Mouse (Mus musculus): ENCODE results near the gene Dcpp2. TPM values are rescaled to one million over a fixed set of nuclear protein-coding genes. Genes with fewer than 3 reads are reported as not detected.

The Dcpp2 gene
- polyA plus RNA-seq, 2 experiments: not detected

DNA sequence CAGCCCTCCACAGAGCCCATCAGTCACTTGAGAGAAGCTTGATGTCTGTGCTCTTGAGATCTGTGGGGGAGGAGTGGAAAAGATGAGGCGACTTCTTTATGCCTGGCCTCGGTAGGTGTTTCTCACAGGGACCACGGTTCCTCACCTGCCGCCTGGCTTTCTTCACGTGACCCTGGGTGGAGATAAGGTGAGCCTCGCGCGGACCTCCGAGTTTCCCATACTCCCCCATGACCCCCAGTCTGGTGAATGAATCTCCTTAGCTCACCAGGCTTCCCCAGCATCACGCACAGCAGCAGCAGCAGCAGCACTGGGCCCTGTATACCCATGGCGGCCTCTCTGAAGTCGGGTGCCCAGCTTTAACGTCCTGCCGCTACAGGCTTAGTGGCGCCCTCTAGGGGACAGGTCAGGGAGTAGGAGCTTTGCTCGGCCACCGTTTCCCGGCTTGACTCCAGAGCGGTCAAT, 36.8 kb upstream of the Dcpp2 start, which contains the start of the genes Prss32 and Prss41:
Gene Prss32 (plus strand): TSS at position 44 of the 462 bp plus-strand sequence.
Gene Prss41 (minus strand): TSS at position 361 of the 462 bp plus-strand sequence.
- Histone ChIP-seq H3K27me3 (ENCODE audit: control insufficient read depth, insufficient read depth, low read length) (no peaks in the 10 kb centered on the region), H3K9ac (ENCODE audit: low read depth, low read length, severe bottlenecking) (no peak within 1 kb of the TSS)

GRCm38 (mm10) chr17:23850028-23850427, 30.7 kb upstream of the Dcpp2 start:
- no peaks in the 10 kb centered on the region for H3K27me3 ChIP-seq (ENCODE audit: control insufficient read depth, insufficient read depth, low read length)
- no peak overlapping the region for H3K4me3 ChIP-seq (replicated peaks; ENCODE audit: low read length)
- no peak overlapping the region for H3K9ac ChIP-seq (ENCODE audit: low read depth, low read length, severe bottlenecking)
- DNase-seq (ENCODE audit: low spot score) (no peak), ATAC-seq (ENCODE audit: low FRiP score, low read depth) (no peak)
- no peaks in the 10 kb centered on the region for H3K36me3 ChIP-seq (ENCODE audit: control insufficient read depth, insufficient read depth, low read length)
- WGBS: 65% methylated on average over 2 of the region's 2 CpGs
- H3K4me2 ChIP-seq (replicated peaks; ENCODE audit: low read depth, low read length, severe bottlenecking): no peak overlapping the region
- H3K27ac ChIP-seq (replicated peaks; ENCODE audit: low read depth, low read length): no peak overlapping the region
- no peaks in the 10 kb centered on the region for H3K9me3 ChIP-seq (ENCODE audit: control insufficient read depth, low read length)
- no peaks in the 10 kb centered on the region for H3K4me1 ChIP-seq (ENCODE audit: control insufficient read depth, insufficient read depth, low read length)
- TF ChIP-seq POLR2A (IDR thresholded peaks at IDR 0.05; ENCODE audit: borderline replicate concordance, extremely low read depth, insufficient read depth, insufficient read length): no peak

More for the DNA sequence above, 36.8 kb upstream of the Dcpp2 start, which contains the start of the genes Prss32 and Prss41:
- Histone ChIP-seq H3K9me3 (ENCODE audit: control insufficient read depth, low read length) (no peaks in the 10 kb centered on the region), H3K4me2 (replicated peaks; ENCODE audit: low read depth, low read length, severe bottlenecking) (peak within 1 kb of the TSS; percentile 31), H3K4me3 (replicated peaks; ENCODE audit: low read length) (no peak within 1 kb of the TSS), H3K27ac (replicated peaks; ENCODE audit: low read depth, low read length) (no peak within 1 kb of the TSS), H3K4me1 (ENCODE audit: control insufficient read depth, insufficient read depth, low read length) (no peaks in the 10 kb centered on the region), H3K36me3 (ENCODE audit: control insufficient read depth, insufficient read depth, low read length) (no peaks in the 10 kb centered on the region)
- WGBS: 17% methylated on average over 19 of the region's 19 CpGs
- DNase-seq (ENCODE audit: low spot score): no peak
- no peak for TF ChIP-seq POLR2A (IDR thresholded peaks at IDR 0.05; ENCODE audit: borderline replicate concordance, extremely low read depth, insufficient read depth, insufficient read length)
- no peak for ATAC-seq (ENCODE audit: low FRiP score, low read depth)

GRCm38 (mm10) chr17:23850853-23851749, 29.6 kb upstream of the Dcpp2 start:
- 58% methylated on average over 18 of the region's 19 CpGs for WGBS
- Histone ChIP-seq H3K27ac (replicated peaks; ENCODE audit: low read depth, low read length) (no peak overlapping the region), H3K4me2 (replicated peaks; ENCODE audit: low read depth, low read length, severe bottlenecking) (no peak overlapping the region), H3K4me3 (replicated peaks; ENCODE audit: low read length) (no peak overlapping the region), H3K27me3 (ENCODE audit: control insufficient read depth, insufficient read depth, low read length) (no peaks in the 10 kb centered on the region), H3K36me3 (ENCODE audit: control insufficient read depth, insufficient read depth, low read length) (no peaks in the 10 kb centered on the region), H3K9me3 (ENCODE audit: control insufficient read depth, low read length) (no peaks in the 10 kb centered on the region), H3K4me1 (ENCODE audit: control insufficient read depth, insufficient read depth, low read length) (no peaks in the 10 kb centered on the region), H3K9ac (ENCODE audit: low read depth, low read length, severe bottlenecking) (no peak overlapping the region)
- DNase-seq (ENCODE audit: low spot score) (peak; percentile 42), ATAC-seq (ENCODE audit: low FRiP score, low read depth) (no peak)
- TF ChIP-seq POLR2A (IDR thresholded peaks at IDR 0.05; ENCODE audit: borderline replicate concordance, extremely low read depth, insufficient read depth, insufficient read length): no peak

GRCm38 (mm10) chr17:23853292-23853691, 27.4 kb upstream of the Dcpp2 start:
- H3K36me3 ChIP-seq (ENCODE audit: control insufficient read depth, insufficient read depth, low read length): no peaks in the 10 kb centered on the region
- no peaks in the 10 kb centered on the region for H3K9me3 ChIP-seq (ENCODE audit: control insufficient read depth, low read length)
- no peak overlapping the region for H3K4me2 ChIP-seq (replicated peaks; ENCODE audit: low read depth, low read length, severe bottlenecking)
- H3K27me3 ChIP-seq (ENCODE audit: control insufficient read depth, insufficient read depth, low read length): no peaks in the 10 kb centered on the region
- whole genome bisulfite sequencing: 38% methylated on average over 5 of the region's 5 CpGs
- no peak for ATAC-seq (ENCODE audit: low FRiP score, low read depth)
- no peaks in the 10 kb centered on the region for H3K4me1 ChIP-seq (ENCODE audit: control insufficient read depth, insufficient read depth, low read length)
- peak; percentile 25 for DNase-seq (ENCODE audit: low spot score)
- H3K9ac ChIP-seq (ENCODE audit: low read depth, low read length, severe bottlenecking): no peak overlapping the region
- no peak for TF ChIP-seq POLR2A (IDR thresholded peaks at IDR 0.05; ENCODE audit: borderline replicate concordance, extremely low read depth, insufficient read depth, insufficient read length)
- no peak overlapping the region for H3K27ac ChIP-seq (replicated peaks; ENCODE audit: low read depth, low read length)
- no peak overlapping the region for H3K4me3 ChIP-seq (replicated peaks; ENCODE audit: low read length)

DNA sequence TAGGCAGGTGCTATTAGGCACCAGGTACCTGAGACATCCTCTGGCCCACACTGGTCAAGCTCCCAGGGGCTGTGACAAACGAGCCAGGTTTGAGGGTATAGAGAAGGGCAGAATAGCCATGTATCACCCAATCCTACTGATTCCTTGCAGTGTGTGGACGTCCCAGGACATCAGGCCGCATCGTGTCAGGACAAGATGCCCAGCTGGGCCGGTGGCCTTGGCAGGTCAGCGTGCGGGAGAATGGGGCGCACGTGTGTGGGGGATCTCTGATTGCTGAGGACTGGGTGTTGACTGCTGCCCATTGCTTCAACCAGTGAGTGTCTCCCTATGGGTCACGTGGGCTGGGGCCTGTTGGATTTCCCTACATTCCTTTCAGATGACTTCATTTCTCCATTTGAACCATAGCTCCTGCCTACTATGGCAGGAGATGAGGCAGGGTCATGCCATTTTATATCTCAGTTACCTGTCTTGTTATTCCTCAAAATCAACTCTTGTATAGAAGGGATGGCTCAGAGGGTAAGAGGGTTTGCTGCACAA, 26.4 kb upstream of the Dcpp2 start:
- Histone ChIP-seq H3K9ac (ENCODE audit: low read depth, low read length, severe bottlenecking) (no peak overlapping the region), H3K27me3 (ENCODE audit: control insufficient read depth, insufficient read depth, low read length) (no peaks in the 10 kb centered on the region), H3K27ac (replicated peaks; ENCODE audit: low read depth, low read length) (no peak overlapping the region), H3K4me1 (ENCODE audit: control insufficient read depth, insufficient read depth, low read length) (no peaks in the 10 kb centered on the region), H3K9me3 (ENCODE audit: control insufficient read depth, low read length) (no peaks in the 10 kb centered on the region), H3K36me3 (ENCODE audit: control insufficient read depth, insufficient read depth, low read length) (no peaks in the 10 kb centered on the region), H3K4me3 (replicated peaks; ENCODE audit: low read length) (no peak overlapping the region), H3K4me2 (replicated peaks; ENCODE audit: low read depth, low read length, severe bottlenecking) (no peak overlapping the region)
- no peak for DNase-seq (ENCODE audit: low spot score)
- TF ChIP-seq POLR2A (IDR thresholded peaks at IDR 0.05; ENCODE audit: borderline replicate concordance, extremely low read depth, insufficient read depth, insufficient read length): no peak
- WGBS: 85% methylated on average over 10 of the region's 10 CpGs
- no peak for ATAC-seq (ENCODE audit: low FRiP score, low read depth)

Measured in limb, embryonic 14.5 days (tissue).